Mouse (Mus musculus): ENCODE measurements around the gene Man2a2. TPM values are rescaled to one million over a fixed set of nuclear protein-coding genes. Genes with fewer than 3 reads are reported as not detected.

Man2a2 gene
- 11.9 and 15.5 TPM in 2 replicates for polyA plus RNA-seq (2015; fragmentation: Nextera tagmentation; extraction: Ambion mirVana)

GRCm38 (mm10) chr7:80371041-80371751, at the start of gene Man2a2:
TSS of gene Man2a2 (minus strand) at chr7:80371375.

GRCm38 (mm10) chr7:80405188-80405695, 34.1 kb upstream of the Man2a2 start, which contains the start of gene Furin:
TSS of gene Furin (minus strand) at chr7:80405436.

GRCm38 (mm10) chr7:80387633-80388543, 16.7 kb upstream of the Man2a2 start, which contains the start of gene Fes:
TSS of gene Fes (minus strand) at chr7:80387946.

GRCm38 (mm10) chr7:80342858-80343257, 28.3 kb downstream of the Man2a2 start, which contains the start of gene Hddc3:
TSS of gene Hddc3 (plus strand) at chr7:80343104.

GRCm38 (mm10) chr7:80340793-80341192, 30.4 kb downstream of the Man2a2 start, which contains the start of gene Unc45a:
TSS of gene Unc45a (minus strand) at chr7:80341005.

GRCm38 (mm10) chr7:80324043-80324815, 46.9 kb downstream of the Man2a2 start, which contains the start of gene Rccd1:
TSS of gene Rccd1 (minus strand) at chr7:80324454.

Other genes starting within 250 kb of the Man2a2 start
- 3.1 and 4.7 TPM in 2 replicates for gene Sema4b, start 184.5 kb downstream of the Man2a2 start, polyA plus RNA-seq (2015; fragmentation: Nextera tagmentation; extraction: Ambion mirVana)
- gene Cib1, start 138.6 kb downstream of the Man2a2 start, polyA plus RNA-seq (2015; fragmentation: Nextera tagmentation; extraction: Ambion mirVana): 23.7 and 30.6 TPM in 2 replicates
- 1.6 and 2.0 TPM in 2 replicates for gene Gdpgp1, start 138.5 kb downstream of the Man2a2 start, polyA plus RNA-seq (2015; fragmentation: Nextera tagmentation; extraction: Ambion mirVana)
- 0.69 and 0.96 TPM in 2 replicates for gene Ttll13, start 125.0 kb downstream of the Man2a2 start, polyA plus RNA-seq (2015; fragmentation: Nextera tagmentation; extraction: Ambion mirVana)
- 36.0 and 36.6 TPM in 2 replicates for gene Ngrn, start 110.2 kb downstream of the Man2a2 start, polyA plus RNA-seq (2015; fragmentation: Nextera tagmentation; extraction: Ambion mirVana)
- 3.1 and 3.9 TPM in 2 replicates for gene Vps33b, start 101.7 kb downstream of the Man2a2 start, polyA plus RNA-seq (2015; fragmentation: Nextera tagmentation; extraction: Ambion mirVana)
- 27.3 and 29.1 TPM in 2 replicates for gene Prc1, start 76.9 kb downstream of the Man2a2 start, polyA plus RNA-seq (2015; fragmentation: Nextera tagmentation; extraction: Ambion mirVana)
- gene Rccd1, start 46.9 kb downstream of the Man2a2 start, polyA plus RNA-seq (2015; fragmentation: Nextera tagmentation; extraction: Ambion mirVana): 3.5 and 4.3 TPM in 2 replicates
- gene Unc45a, start 30.4 kb downstream of the Man2a2 start, polyA plus RNA-seq (2015; fragmentation: Nextera tagmentation; extraction: Ambion mirVana): 13.4 and 14.3 TPM in 2 replicates
- gene Hddc3, start 28.3 kb downstream of the Man2a2 start, polyA plus RNA-seq (2015; fragmentation: Nextera tagmentation; extraction: Ambion mirVana): 13.9 and 14.1 TPM in 2 replicates
- gene Fes, start 16.6 kb upstream of the Man2a2 start, polyA plus RNA-seq (2015; fragmentation: Nextera tagmentation; extraction: Ambion mirVana): 10.1 and 10.8 TPM in 2 replicates
- 12.1 and 13.6 TPM in 2 replicates for gene Furin, start 34.1 kb upstream of the Man2a2 start, polyA plus RNA-seq (2015; fragmentation: Nextera tagmentation; extraction: Ambion mirVana)
- 2.7 and 3.3 TPM in 2 replicates for gene Blm, start 163.7 kb upstream of the Man2a2 start, polyA plus RNA-seq (2015; fragmentation: Nextera tagmentation; extraction: Ambion mirVana)

All from skeletal muscle tissue, postnatal 0 days (tissue).